Mouse (Mus musculus) left cerebral cortex, postnatal 10 days (tissue): ENCODE measurements around the gene Ypel3. TPM values are rescaled to one million over a fixed set of nuclear protein-coding genes. Genes with fewer than 3 reads are reported as not detected.

Experiments used
- total RNA-seq, 2 experiments: library from RNA; stranded (reverse); gene quantifications; 2 replicates each; pipeline ENCODE4 v1.2.3; 2021

The Ypel3 gene
- total RNA-seq, 2 experiments from 2014 or later: 167 to 169 TPM

Other genes starting within 250 kb of the Ypel3 start
- 100 to 1,000 TPM; 194 to 195 TPM for gene Eif3c, start 210.5 kb upstream of the Ypel3 start, total RNA-seq
- gene Apobr, start 192.0 kb upstream of the Ypel3 start, total RNA-seq: 1 to 10 TPM in 1 of 2 experiments, under 1 TPM in 1; 0.97 to 1.1 TPM
- 10 to 100 TPM; 21.2 to 22.1 TPM for gene Cln3, start 191.1 kb upstream of the Ypel3 start, total RNA-seq
- not detected for gene Il27, start 182.0 kb upstream of the Ypel3 start, total RNA-seq
- gene Nupr1, start 146.1 kb upstream of the Ypel3 start, total RNA-seq: 1 to 10 TPM; 8.7 to 8.9 TPM
- 10 to 100 TPM; 32.8 to 42.3 TPM for gene Sgf29, start 127.6 kb upstream of the Ypel3 start, total RNA-seq
- 1 to 10 TPM; 2.7 to 8.2 TPM for gene Sult1a1, start 100.5 kb upstream of the Ypel3 start, total RNA-seq
- gene Bola2, start 81.6 kb upstream of the Ypel3 start, total RNA-seq: 100 to 1,000 TPM; 118 to 124 TPM
- gene Slx1b, start 81.2 kb upstream of the Ypel3 start, total RNA-seq: 10 to 100 TPM; 21.6 to 22.5 TPM
- gene Coro1a, start 69.2 kb upstream of the Ypel3 start, total RNA-seq: 100 to 1,000 TPM; 178 to 199 TPM
- 100 to 1,000 TPM; 260 to 263 TPM for gene Mapk3, start 17.4 kb upstream of the Ypel3 start, total RNA-seq
- 1 to 10 TPM; 2.6 to 3.5 TPM for gene Gdpd3, start 10.6 kb upstream of the Ypel3 start, total RNA-seq
- gene Tbx6, start 4.5 kb downstream of the Ypel3 start, total RNA-seq: under 1 TPM; 0.21 to 0.41 TPM
- 10 to 100 TPM; 54.4 to 56.2 TPM for gene Ppp4c, start 15.5 kb downstream of the Ypel3 start, total RNA-seq
- gene Fam57b, start 20.7 kb downstream of the Ypel3 start, total RNA-seq: 100 to 1,000 TPM; 135 to 141 TPM
- not detected for gene 4930451I11Rik, start 54.7 kb downstream of the Ypel3 start, total RNA-seq
- gene Doc2a, start 70.5 kb downstream of the Ypel3 start, total RNA-seq: 10 to 100 TPM; 74.1 to 80.3 TPM
- gene Hirip3, start 85.0 kb downstream of the Ypel3 start, total RNA-seq: 10 to 100 TPM; 32.4 to 41.1 TPM
- 10 to 100 TPM; 51.5 to 56.4 TPM for gene Ino80e, start 85.4 kb downstream of the Ypel3 start, total RNA-seq
- gene Taok2, start 107.7 kb downstream of the Ypel3 start, total RNA-seq: 100 to 1,000 TPM; 161 to 168 TPM
- 10 to 100 TPM; 22.4 to 25.2 TPM for gene Tmem219, start 146.0 kb downstream of the Ypel3 start, total RNA-seq
- 100 to 1,000 TPM; 143 to 150 TPM for gene Kctd13, start 151.9 kb downstream of the Ypel3 start, total RNA-seq
- 10 to 100 TPM; 49.0 to 58.8 TPM for gene Asphd1, start 172.6 kb downstream of the Ypel3 start, total RNA-seq
- 100 to 1,000 TPM; 306 to 312 TPM for gene Sez6l2, start 173.6 kb downstream of the Ypel3 start, total RNA-seq
- gene Cdipt, start 199.0 kb downstream of the Ypel3 start, total RNA-seq: 100 to 1,000 TPM; 163 to 166 TPM
- gene Cdiptos, start 199.1 kb downstream of the Ypel3 start, total RNA-seq: under 1 TPM in 1 of 2 experiments, not detected in 1; 0.17 TPM
- 1 to 10 TPM; 4.4 to 4.5 TPM for gene Mvp, start 237.7 kb downstream of the Ypel3 start, total RNA-seq
- gene Pagr1b, start 239.5 kb downstream of the Ypel3 start, total RNA-seq: under 1 TPM in 1 of 2 experiments, not detected in 1; 0.94 TPM
- 10 to 100 TPM; 17.1 to 17.7 TPM for gene Pagr1a, start 240.4 kb downstream of the Ypel3 start, total RNA-seq
- gene Gm42742, start 244.1 kb downstream of the Ypel3 start, total RNA-seq: 10 to 100 TPM; 38.9 to 40.8 TPM
- gene Prrt2, start 244.3 kb downstream of the Ypel3 start, total RNA-seq: 100 to 1,000 TPM; 182 to 196 TPM